In genomic region chr13:29356158-29356485, GRCm38 (mm10) we compare ENCODE assay signal across 10 mouse cellular contexts.
DNase-seq lines count a peak whose midpoint lies in the region; ATAC-seq lines count a peak whose summit lies in the region.
"Had no signal": no experiment of that assay in that cellular context is flagged by ENCODE, and none has a peak within 500 bp of the region (broad histone marks: within the 10 kb centered on the region; RNA-seq: fewer than 3 reads in every experiment).

No protein-coding gene starts in this region.

- WGBS in forebrain, embryonic 10.5 days = 32% methylated on average over 10 of the region's 10 CpGs
- 13% methylated on average over 10 of the region's 10 CpGs for WGBS in forebrain, embryonic 16.5 days
- WGBS in heart, embryonic 11.5 days (ENCODE audit: insufficient replicate concordance) = 42% methylated on average over 10 of the region's 10 CpGs

- ATAC-seq in forebrain, embryonic 16.5 days = no peak
- no peak for ATAC-seq in heart, embryonic 11.5 days (replicated peaks; ENCODE audit: insufficient number of reproducible peaks, low FRiP score, low TSS enrichment)
- ATAC-seq: liver, postnatal 0 days had no signal

- H3K27ac ChIP-seq in forebrain, embryonic 10.5 days = peak overlapping the region; percentile 72; the same call in 1 of the 2 replicates
- H3K27ac ChIP-seq in forebrain, embryonic 16.5 days (ENCODE audit: low read length) = no peak overlapping the region; the same call in 1 of the 2 replicates
- no peak overlapping the region for H3K27ac ChIP-seq in heart, embryonic 11.5 days (ENCODE audit: low read depth, low read length)

- H3K36me3 ChIP-seq in forebrain, embryonic 10.5 days (replicated peaks) = no peaks in the 10 kb centered on the region
- no peaks in the 10 kb centered on the region for H3K36me3 ChIP-seq in forebrain, embryonic 16.5 days (ENCODE audit: control insufficient read depth, insufficient read depth)
- no peaks in the 10 kb centered on the region for H3K36me3 ChIP-seq in heart, embryonic 11.5 days (ENCODE audit: control insufficient read depth, insufficient read depth, low read length)

- H3K9me3 ChIP-seq in forebrain, embryonic 10.5 days = no peaks in the 10 kb centered on the region
- peaks cover 3% of the 10 kb centered on the region; the same call in 1 of the 2 replicates for H3K9me3 ChIP-seq in forebrain, embryonic 16.5 days (ENCODE audit: control insufficient read depth, low read length)
- H3K9me3 ChIP-seq in heart, embryonic 11.5 days (replicated peaks; ENCODE audit: control insufficient read depth, low read length) = no peaks in the 10 kb centered on the region

- no peak overlapping the region for H3K4me2 ChIP-seq in forebrain, embryonic 16.5 days (ENCODE audit: low read length)
- 0 out of 2 replicates have a peak overlapping the region, but pooled peaks have one; percentile 11 for H3K4me2 ChIP-seq in heart, embryonic 11.5 days

- no peak overlapping the region for H3K4me3 ChIP-seq in forebrain, embryonic 10.5 days
- H3K4me3 ChIP-seq in forebrain, embryonic 16.5 days (replicated peaks; ENCODE audit: low read length) = no peak overlapping the region
- no peak overlapping the region for H3K4me3 ChIP-seq in heart, embryonic 11.5 days (ENCODE audit: low read depth, low read length)

- no peak for DNase-seq in forebrain, embryonic 10.5 days (ENCODE audit: extremely low spot score, low spot score)
- peak; percentile 40 to 43 for DNase-seq in cerebellum, postnatal 14 days
- peak; percentile 33 to 62 for DNase-seq in kidney, postnatal 4 days
- DNase-seq in right cerebral cortex, postnatal 10 days (ENCODE audit: low spot score in 2 of 2) = no peak
- no peak for DNase-seq in adipocyte (ENCODE audit: low spot score)
- no peak for DNase-seq in left cerebral cortex, adult 18-20 months (ENCODE audit: low spot score in 2 of 2)
- DNase-seq: gastrocnemius, postnatal 10 days; liver, postnatal 0 days had no signal

- H3K4me1 ChIP-seq in forebrain, embryonic 10.5 days = peaks cover 25% of the 10 kb centered on the region
- H3K4me1 ChIP-seq in forebrain, embryonic 16.5 days (replicated peaks; ENCODE audit: control insufficient read depth, insufficient read depth, low read length) = peaks cover 21% of the 10 kb centered on the region
- H3K4me1 ChIP-seq in heart, embryonic 11.5 days (ENCODE audit: control insufficient read depth, insufficient read depth, low read length) = peaks cover 13% of the 10 kb centered on the region

- no peaks in the 10 kb centered on the region for H3K27me3 ChIP-seq in forebrain, embryonic 10.5 days (ENCODE audit: poor library complexity, severe bottlenecking)
- H3K27me3 ChIP-seq in forebrain, embryonic 16.5 days (replicated peaks; ENCODE audit: control insufficient read depth, insufficient read depth, low read length) = no peaks in the 10 kb centered on the region
- H3K27me3 ChIP-seq in heart, embryonic 11.5 days (ENCODE audit: control insufficient read depth, insufficient read depth, low read length) = no peaks in the 10 kb centered on the region

- H3K9ac ChIP-seq in forebrain, embryonic 16.5 days (replicated peaks; ENCODE audit: low read depth, low read length) = no peak overlapping the region
- 0 out of 2 replicates have a peak overlapping the region, but pooled peaks have one; percentile 34 for H3K9ac ChIP-seq in heart, embryonic 11.5 days (ENCODE audit: low read depth, low read length)
- H3K9ac ChIP-seq: liver, postnatal 0 days had no signal

Comparison
In these comparisons a context has a peak if more than half of its experiments do, and no peak if none do; other contexts are left out.
1. DNase-seq: peak in cerebellum, postnatal 14 days (2 of 2) and kidney, postnatal 4 days (2 of 2); none in forebrain, embryonic 10.5 days (single experiment), right cerebral cortex, postnatal 10 days (0 of 2), adipocyte (single experiment) and left cerebral cortex, adult 18-20 months (0 of 2).